Mouse (Mus musculus): ENCODE measurements around the gene Gm6096.

DNA sequence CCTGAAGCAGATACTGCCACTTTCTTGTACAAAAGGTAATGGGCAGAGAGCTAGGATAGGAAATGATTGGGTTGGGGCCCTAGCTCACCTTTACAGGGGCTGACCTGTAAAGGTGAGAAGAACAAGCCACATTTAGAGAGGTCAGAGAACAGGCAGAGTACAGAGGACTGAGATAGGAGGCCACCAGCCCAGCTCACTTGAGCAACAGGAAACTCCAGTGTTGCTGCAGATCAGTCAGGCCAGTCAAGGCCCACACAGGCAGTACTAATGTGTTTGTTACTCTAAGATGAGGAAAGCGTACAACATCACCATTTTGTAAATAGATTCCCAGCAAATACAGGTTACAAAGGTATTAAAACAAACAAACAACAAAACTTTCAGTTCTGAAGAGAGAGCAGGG lies 5.1 kb downstream of the Gm6096 start:
- TF ChIP-seq CTCF (IDR thresholded peaks at IDR 0.05; ENCODE audit: borderline replicate concordance, extremely low read depth, insufficient read depth, insufficient read length) (no peak), POLR2A (IDR thresholded peaks at IDR 0.05; ENCODE audit: borderline replicate concordance, extremely low read depth, insufficient read depth, insufficient read length, poor library complexity, severe bottlenecking) (no peak)

Measured in brain, embryonic 14.5 days (tissue).